Comparison of ENCODE assay signal across 23 mouse cellular contexts in the genomic region with DNA sequence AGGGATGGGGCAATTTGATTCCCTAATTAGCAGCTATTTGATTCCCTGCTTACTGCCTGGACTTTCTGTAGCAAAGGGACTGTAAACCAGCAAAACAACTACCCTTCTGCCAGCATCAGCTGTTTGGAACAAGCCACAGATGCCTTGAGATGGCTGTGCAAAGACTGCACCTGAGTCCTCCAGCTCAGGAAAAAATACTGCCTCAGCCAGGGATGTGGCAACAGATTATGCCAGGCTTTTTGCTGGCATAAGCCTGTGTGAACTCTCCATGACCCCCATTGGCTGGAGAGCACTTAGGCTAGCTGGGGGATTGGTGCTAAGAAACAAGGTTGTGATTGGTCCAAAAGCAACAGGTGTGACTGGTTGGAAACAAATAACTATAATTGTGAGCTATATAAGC.
DNase-seq lines count a peak whose midpoint lies in the region; ATAC-seq and TF ChIP-seq lines count a peak whose summit lies in the region.
"Had no signal": no experiment of that assay in that cellular context is flagged by ENCODE, and none has a peak within 500 bp of the region (broad histone marks: within the 10 kb centered on the region; RNA-seq: fewer than 3 reads in every experiment).

No protein-coding gene starts in this region.

- no peak overlapping the region for H3K9ac ChIP-seq in forebrain, embryonic 13.5 days
- H3K9ac ChIP-seq in forebrain, embryonic 15.5 days (replicated peaks): no peak overlapping the region
- no peak overlapping the region for H3K9ac ChIP-seq in hindbrain, embryonic 16.5 days (ENCODE audit: low read depth, low read length)
- no peak overlapping the region for H3K9ac ChIP-seq in hindbrain, embryonic 12.5 days
- H3K9ac ChIP-seq in neural tube, embryonic 14.5 days (replicated peaks; ENCODE audit: low read depth, low read length): no peak overlapping the region
- H3K9ac ChIP-seq: forebrain, postnatal 0 days; heart, embryonic 12.5 days; heart, embryonic 15.5 days; hindbrain, embryonic 15.5 days; intestine, embryonic 15.5 days had no signal

- H3K4me2 ChIP-seq in forebrain, embryonic 13.5 days: no peak overlapping the region
- H3K4me2 ChIP-seq in forebrain, embryonic 15.5 days (replicated peaks): no peak overlapping the region
- no peak overlapping the region for H3K4me2 ChIP-seq in hindbrain, embryonic 16.5 days (ENCODE audit: low read length)
- no peak overlapping the region for H3K4me2 ChIP-seq in hindbrain, embryonic 12.5 days (replicated peaks)
- H3K4me2 ChIP-seq in neural tube, embryonic 14.5 days (ENCODE audit: low read depth, low read length): no peak overlapping the region
- H3K4me2 ChIP-seq: heart, embryonic 12.5 days; heart, embryonic 15.5 days; hindbrain, embryonic 15.5 days; intestine, embryonic 15.5 days had no signal

- H3K36me3 ChIP-seq in forebrain, embryonic 13.5 days (ENCODE audit: poor library complexity, severe bottlenecking): no peaks in the 10 kb centered on the region
- H3K36me3 ChIP-seq in forebrain, embryonic 15.5 days: no peaks in the 10 kb centered on the region
- H3K36me3 ChIP-seq in hindbrain, embryonic 16.5 days (ENCODE audit: control insufficient read depth, insufficient read depth, low read length): no peaks in the 10 kb centered on the region
- no peaks in the 10 kb centered on the region for H3K36me3 ChIP-seq in hindbrain, embryonic 12.5 days
- no peaks in the 10 kb centered on the region for H3K36me3 ChIP-seq in neural tube, embryonic 14.5 days (ENCODE audit: control insufficient read depth, insufficient read depth, low read length)
- H3K36me3 ChIP-seq: forebrain, embryonic 10.5 days; heart, embryonic 12.5 days; heart, embryonic 15.5 days; hindbrain, embryonic 15.5 days; intestine, embryonic 15.5 days had no signal

- H3K4me3 ChIP-seq in forebrain, embryonic 13.5 days: no peak overlapping the region
- H3K4me3 ChIP-seq in forebrain, embryonic 15.5 days: no peak overlapping the region
- H3K4me3 ChIP-seq in hindbrain, embryonic 16.5 days (ENCODE audit: low read length): no peak overlapping the region
- no peak overlapping the region for H3K4me3 ChIP-seq in hindbrain, embryonic 12.5 days
- no peak overlapping the region for H3K4me3 ChIP-seq in neural tube, embryonic 14.5 days (ENCODE audit: low read depth, low read length)
- H3K4me3 ChIP-seq in lung, adult 2 months (replicated peaks; ENCODE audit: extremely low read depth, low read depth, low read length): no peak overlapping the region
- H3K4me3 ChIP-seq: forebrain, embryonic 10.5 days; gastrocnemius, adult 2 months; heart, embryonic 12.5 days; heart, embryonic 15.5 days; hindbrain, embryonic 15.5 days; intestine, embryonic 15.5 days had no signal

- no peak overlapping the region for H3K27ac ChIP-seq in forebrain, embryonic 13.5 days
- H3K27ac ChIP-seq in forebrain, embryonic 15.5 days (replicated peaks): no peak overlapping the region
- no peak overlapping the region for H3K27ac ChIP-seq in hindbrain, embryonic 16.5 days (ENCODE audit: low read depth, low read length)
- H3K27ac ChIP-seq in hindbrain, embryonic 12.5 days: no peak overlapping the region
- no peak overlapping the region for H3K27ac ChIP-seq in neural tube, embryonic 14.5 days (ENCODE audit: low read depth, low read length)
- H3K27ac ChIP-seq: forebrain, embryonic 10.5 days; gastrocnemius, adult 2 months; heart, embryonic 15.5 days; hindbrain, embryonic 15.5 days; intestine, embryonic 15.5 days had no signal

- no peak for DNase-seq in lung, adult 2 months
- DNase-seq: adrenal gland, adult 2 months; adrenal gland, postnatal 14 days; cerebellum, adult 18-20 months; cerebellum, adult 9-10 months; forebrain, postnatal 0 days; gastrocnemius, adult 2 months; gastrocnemius, postnatal 14 days; heart, adult 18-20 months; heart, postnatal 10 days; heart, postnatal 36 days; kidney, adult 11 months had no signal

- no peak for TF ChIP-seq CTCF in lung, adult 2 months (IDR thresholded peaks at IDR 0.05; ENCODE audit: insufficient read depth, low read length)

- 0 out of 2 replicates have a peak, but pooled peaks have one; percentile 10 for ATAC-seq in forebrain, embryonic 13.5 days
- no peak for ATAC-seq in forebrain, embryonic 15.5 days (replicated peaks)
- 0 out of 2 replicates have a peak, but pooled peaks have one; percentile 11 for ATAC-seq in hindbrain, embryonic 16.5 days
- ATAC-seq in hindbrain, embryonic 12.5 days (ENCODE audit: low FRiP score): no peak
- ATAC-seq in neural tube, embryonic 14.5 days (ENCODE audit: low read depth): peak; percentile 51; the same call in 1 of the 2 replicates
- ATAC-seq: CD4-positive, CD25-positive, alpha-beta regulatory T cell, adult 4 months; forebrain, postnatal 0 days; intestine, embryonic 15.5 days had no signal

- TF ChIP-seq POLR2A in lung, adult 2 months (IDR thresholded peaks at IDR 0.05; ENCODE audit: borderline replicate concordance, extremely low read depth, low read depth, low read length): no peak

- no peaks in the 10 kb centered on the region for H3K4me1 ChIP-seq in forebrain, embryonic 13.5 days
- H3K4me1 ChIP-seq in forebrain, embryonic 15.5 days: no peaks in the 10 kb centered on the region
- no peaks in the 10 kb centered on the region for H3K4me1 ChIP-seq in hindbrain, embryonic 16.5 days (ENCODE audit: control insufficient read depth, insufficient read depth, low read depth, low read length)
- no peaks in the 10 kb centered on the region for H3K4me1 ChIP-seq in hindbrain, embryonic 12.5 days
- H3K4me1 ChIP-seq in neural tube, embryonic 14.5 days (ENCODE audit: control insufficient read depth, insufficient read depth, low read length): no peaks in the 10 kb centered on the region
- H3K4me1 ChIP-seq in lung, adult 2 months (ENCODE audit: control insufficient read depth, insufficient read depth, low read length): no peaks in the 10 kb centered on the region
- H3K4me1 ChIP-seq: forebrain, embryonic 10.5 days; heart, embryonic 12.5 days; heart, embryonic 15.5 days; hindbrain, embryonic 15.5 days; intestine, embryonic 15.5 days had no signal

- no peaks in the 10 kb centered on the region for H3K27me3 ChIP-seq in forebrain, embryonic 13.5 days
- H3K27me3 ChIP-seq in forebrain, embryonic 15.5 days: no peaks in the 10 kb centered on the region
- no peaks in the 10 kb centered on the region for H3K27me3 ChIP-seq in hindbrain, embryonic 16.5 days (replicated peaks; ENCODE audit: control insufficient read depth, insufficient read depth, low read length)
- no peaks in the 10 kb centered on the region for H3K27me3 ChIP-seq in hindbrain, embryonic 12.5 days
- H3K27me3 ChIP-seq in neural tube, embryonic 14.5 days (ENCODE audit: control insufficient read depth, insufficient read depth, low read length): no peaks in the 10 kb centered on the region
- H3K27me3 ChIP-seq: heart, embryonic 12.5 days; heart, embryonic 15.5 days; hindbrain, embryonic 15.5 days; intestine, embryonic 15.5 days had no signal

- H3K9me3 ChIP-seq in forebrain, embryonic 13.5 days (replicated peaks): no peaks in the 10 kb centered on the region
- H3K9me3 ChIP-seq in forebrain, embryonic 15.5 days: no peaks in the 10 kb centered on the region
- H3K9me3 ChIP-seq in hindbrain, embryonic 16.5 days (ENCODE audit: control insufficient read depth, low read length): no peaks in the 10 kb centered on the region
- no peaks in the 10 kb centered on the region for H3K9me3 ChIP-seq in hindbrain, embryonic 12.5 days (replicated peaks)
- H3K9me3 ChIP-seq in neural tube, embryonic 14.5 days (ENCODE audit: control insufficient read depth, low read length): no peaks in the 10 kb centered on the region
- H3K9me3 ChIP-seq: forebrain, embryonic 10.5 days; heart, embryonic 12.5 days; heart, embryonic 15.5 days; hindbrain, embryonic 15.5 days; intestine, embryonic 15.5 days had no signal

Comparison
In these comparisons a context has a peak if more than half of its experiments do, and no peak if none do; other contexts are left out.
1. ATAC-seq: peak in forebrain, embryonic 13.5 days (single experiment), hindbrain, embryonic 16.5 days (single experiment) and neural tube, embryonic 14.5 days (single experiment); none in forebrain, embryonic 15.5 days (single experiment) and hindbrain, embryonic 12.5 days (single experiment).